Mouse (Mus musculus) CD4-positive helper T cell, adult 2 months (primary cell): ENCODE data around the gene Abi3.

Source experiments
- DNase-seq: peaks from one replicate; pipeline ENCODE4 v3.0.0-alpha.2; 2012; ENCODE audit warnings: low read depth, missing footprints, low spot score

The Abi3 gene

GRCm38 (mm10) chr11:95838999-95839868 is 3.0 kb downstream of the Abi3 start:
- no peak for DNase-seq

GRCm38 (mm10) chr11:95838598-95838997 is 3.7 kb downstream of the Abi3 start:
- DNase-seq = no peak

- no peak for DNase-seq
Observed at GRCm38 (mm10) chr11:95837059-95837458, 5.2 kb downstream of the Abi3 start, which contains the start of gene Gngt2. Gene Gngt2, plus strand, starts transcription at chr11:95837216.

GRCm38 (mm10) chr11:95836433-95836832 is 5.8 kb downstream of the Abi3 start:
- DNase-seq = no peak

GRCm38 (mm10) chr11:95835832-95836231 is 6.4 kb downstream of the Abi3 start:
- no peak for DNase-seq

- peak; percentile 79 for DNase-seq
Observed at GRCm38 (mm10) chr11:95834742-95835710, 7.2 kb downstream of the Abi3 start.

GRCm38 (mm10) chr11:95834143-95834667 is 8.1 kb downstream of the Abi3 start:
- peak; percentile 78 for DNase-seq

- no peak for DNase-seq
Observed at GRCm38 (mm10) chr11:95833631-95834142, 8.6 kb downstream of the Abi3 start.

GRCm38 (mm10) chr11:95833006-95833570 is 9.2 kb downstream of the Abi3 start:
- no peak for DNase-seq

- DNase-seq = no peak
Observed at GRCm38 (mm10) chr11:95832129-95833005, 9.9 kb downstream of the Abi3 start.

- peak; percentile 39 for DNase-seq
Observed at GRCm38 (mm10) chr11:95831641-95832040, 10.6 kb downstream of the Abi3 start.

- no peak for DNase-seq
Observed at GRCm38 (mm10) chr11:95831276-95831619, 11.0 kb downstream of the Abi3 start.

- DNase-seq = peak; percentile 46
Observed at GRCm38 (mm10) chr11:95830411-95831275, 11.6 kb downstream of the Abi3 start.

- no peak for DNase-seq
Observed at GRCm38 (mm10) chr11:95829526-95830050, 12.7 kb downstream of the Abi3 start.

- no peak for DNase-seq
Observed at GRCm38 (mm10) chr11:95828181-95828964, 13.9 kb downstream of the Abi3 start.

GRCm38 (mm10) chr11:95827464-95828085 is 14.7 kb downstream of the Abi3 start:
- peak; percentile 73 for DNase-seq

- no peak for DNase-seq
Observed at GRCm38 (mm10) chr11:95827168-95827447, 15.2 kb downstream of the Abi3 start.
